Mouse (Mus musculus) hindbrain, embryonic 15.5 days (tissue): ENCODE measurements around the gene Satb2. TPM values are rescaled to one million over a fixed set of nuclear protein-coding genes. Genes with fewer than 3 reads are reported as not detected.

Source experiments
- ATAC-seq: fragments of 200-750 bp; cut with Nextera tagmentation; 2 replicates; pipeline ENCODE4 v1.8.0; 2017; ENCODE audit warnings: low read depth, moderate number of reproducible peaks, moderate TSS enrichment; ENCODE audit not compliant: low FRiP score
- H3K27ac ChIP-seq: fragments of 300-500 bp; sonication (generic); replicated peaks from 2 replicates; pipeline ENCODE4 v1.5.1; 2015; ENCODE audit warnings: mild to moderate bottlenecking, inconsistent platforms
- H3K27me3 ChIP-seq: fragments of 300-500 bp; sonication (generic); 2 replicates; pipeline ENCODE4 v1.6.1; 2015; ENCODE audit warnings: control low read depth, inconsistent platforms
- H3K36me3 ChIP-seq: fragments of 300-500 bp; sonication (generic); 2 replicates; pipeline ENCODE4 v1.6.1; 2015; ENCODE audit warnings: control low read depth, inconsistent platforms
- H3K4me1 ChIP-seq: fragments of 300-500 bp; sonication (generic); replicated peaks from 2 replicates; pipeline ENCODE4 v1.6.1; 2015; ENCODE audit warnings: control low read depth, inconsistent platforms
- H3K4me2 ChIP-seq: fragments of 300-500 bp; sonication (generic); 2 replicates; pipeline ENCODE4 v1.6.1; 2015; ENCODE audit warnings: moderate library complexity, mild to moderate bottlenecking, inconsistent platforms
- H3K4me3 ChIP-seq: fragments of 300-500 bp; sonication (generic); 2 replicates; pipeline ENCODE4 v1.5.1; 2015; ENCODE audit warnings: mild to moderate bottlenecking, inconsistent platforms
- H3K9ac ChIP-seq: fragments of 300-500 bp; sonication (generic); 2 replicates; pipeline ENCODE4 v1.6.1; 2015; ENCODE audit warnings: inconsistent platforms
- H3K9me3 ChIP-seq: fragments of 300-500 bp; sonication (generic); 2 replicates; pipeline ENCODE4 v1.6.1; 2016; ENCODE audit warnings: control low read depth, inconsistent platforms
- WGBS: fragments of 180-500 bp; shearing (Covaris S2); methylation state at CpG from one replicate; pipeline ENCODE4 v1.1.7; 2015; 5-methylcytosine and 5-hydroxymethylcytosine counted together
- polyA plus RNA-seq: library from polyadenylated mRNA; unstranded; fragments of >200 nt; fragmentation: Nextera tagmentation; extraction: Ambion mirVana; gene quantifications from 2 replicates; pipeline ENCODE4 v1.2.1, GENCODE M21; 2015

Gene Satb2
- polyA plus RNA-seq, 1 experiment from 2014 or later = 1.8 TPM

GRCm38 (mm10) chr1:56955739-56956085, 22.7 kb downstream of the Satb2 start:
- Histone ChIP-seq H3K4me2 (no peak overlapping the region), H3K9me3 (no peaks in the 10 kb centered on the region), H3K4me1 (no peaks in the 10 kb centered on the region), H3K27me3 (no peaks in the 10 kb centered on the region), H3K36me3 (no peaks in the 10 kb centered on the region), H3K9ac (no peak overlapping the region), H3K27ac (no peak overlapping the region), H3K4me3 (no peak overlapping the region)
- no peak for ATAC-seq
- 76% methylated on average over 12 of the region's 12 CpGs for WGBS

DNA sequence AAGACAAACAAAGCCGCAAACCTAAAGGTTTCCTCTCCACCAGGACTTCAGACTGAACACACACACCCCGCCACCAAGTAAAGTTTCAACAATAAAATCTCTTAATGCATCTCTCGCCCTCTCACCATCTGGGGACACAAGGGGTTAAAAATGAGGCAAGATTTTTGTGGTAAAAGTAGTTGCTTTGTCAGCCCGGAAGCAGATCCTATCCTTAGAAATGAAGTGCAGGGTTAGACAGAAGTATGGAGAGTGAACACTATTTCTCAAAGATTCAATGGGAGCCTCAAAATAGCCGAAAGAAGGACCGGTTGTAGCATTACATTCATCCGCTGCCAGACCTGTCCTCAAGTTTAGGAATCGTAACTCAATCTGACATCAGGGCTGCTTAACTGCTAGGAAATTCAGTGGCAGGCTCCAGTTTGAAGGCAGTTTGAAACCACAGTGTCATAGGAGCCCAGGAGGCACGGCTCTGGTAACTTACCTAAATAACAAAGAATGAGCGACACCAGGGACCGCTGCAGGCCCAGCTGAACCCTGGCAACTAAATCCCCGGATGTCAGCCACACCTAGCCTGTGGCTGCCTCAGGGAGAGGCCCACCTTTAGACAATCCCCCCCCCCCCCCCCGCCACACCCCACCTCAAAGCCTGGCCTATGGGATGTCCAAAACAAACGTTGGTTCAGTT, 23.3 kb downstream of the Satb2 start:
- Histone ChIP-seq H3K4me3 (no peak overlapping the region), H3K4me2 (no peak overlapping the region), H3K9ac (no peak overlapping the region), H3K4me1 (no peaks in the 10 kb centered on the region), H3K9me3 (no peaks in the 10 kb centered on the region), H3K27ac (no peak overlapping the region), H3K27me3 (no peaks in the 10 kb centered on the region), H3K36me3 (no peaks in the 10 kb centered on the region)
- WGBS = 79% methylated on average over 14 of the region's 14 CpGs
- no peak for ATAC-seq

GRCm38 (mm10) chr1:56953538-56953937, 24.9 kb downstream of the Satb2 start:
- H3K4me3 ChIP-seq = no peak overlapping the region
- no peak overlapping the region for H3K4me2 ChIP-seq
- no peaks in the 10 kb centered on the region for H3K9me3 ChIP-seq
- no peaks in the 10 kb centered on the region for H3K27me3 ChIP-seq
- H3K9ac ChIP-seq = no peak overlapping the region
- no peaks in the 10 kb centered on the region for H3K36me3 ChIP-seq
- WGBS = 88% methylated on average over 2 of the region's 2 CpGs
- no peaks in the 10 kb centered on the region for H3K4me1 ChIP-seq
- no peak overlapping the region for H3K27ac ChIP-seq
- no peak for ATAC-seq

DNA sequence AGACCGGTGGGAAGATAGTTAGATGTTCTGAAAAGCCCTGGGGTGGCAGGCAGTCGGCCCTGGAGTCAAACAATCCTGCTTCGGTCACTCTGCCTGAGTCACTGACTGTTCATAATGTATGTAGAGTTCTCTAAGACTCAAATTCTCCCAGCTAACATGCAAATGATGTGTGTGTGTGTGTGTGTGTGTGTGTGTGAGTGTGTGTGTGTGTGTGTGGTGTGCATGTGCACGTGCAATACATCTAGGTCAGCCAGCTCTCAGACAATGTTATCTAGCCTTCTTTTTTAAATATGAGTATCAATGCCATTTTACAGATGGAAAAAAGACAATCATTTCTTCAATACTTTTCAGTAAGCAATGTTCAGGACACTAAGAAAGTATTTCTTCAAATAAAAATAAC, 26.5 kb downstream of the Satb2 start:
- no peak overlapping the region for H3K4me2 ChIP-seq
- ATAC-seq = no peak
- WGBS = 64% methylated on average over 4 of the region's 4 CpGs

GRCm38 (mm10) chr1:56951525-56951924, 26.9 kb downstream of the Satb2 start:
- Histone ChIP-seq H3K9ac (no peak overlapping the region), H3K27ac (no peak overlapping the region), H3K4me3 (no peak overlapping the region), H3K36me3 (no peaks in the 10 kb centered on the region), H3K9me3 (no peaks in the 10 kb centered on the region), H3K27me3 (no peaks in the 10 kb centered on the region), H3K4me1 (no peaks in the 10 kb centered on the region), H3K4me2 (no peak overlapping the region)
- no peak for ATAC-seq
- 65% methylated on average over 6 of the region's 6 CpGs for WGBS

More for the DNA sequence above, 26.5 kb downstream of the Satb2 start:
- Histone ChIP-seq H3K4me1 (no peaks in the 10 kb centered on the region), H3K4me3 (no peak overlapping the region), H3K9me3 (no peaks in the 10 kb centered on the region), H3K27ac (no peak overlapping the region), H3K9ac (no peak overlapping the region), H3K36me3 (no peaks in the 10 kb centered on the region), H3K27me3 (no peaks in the 10 kb centered on the region)

DNA sequence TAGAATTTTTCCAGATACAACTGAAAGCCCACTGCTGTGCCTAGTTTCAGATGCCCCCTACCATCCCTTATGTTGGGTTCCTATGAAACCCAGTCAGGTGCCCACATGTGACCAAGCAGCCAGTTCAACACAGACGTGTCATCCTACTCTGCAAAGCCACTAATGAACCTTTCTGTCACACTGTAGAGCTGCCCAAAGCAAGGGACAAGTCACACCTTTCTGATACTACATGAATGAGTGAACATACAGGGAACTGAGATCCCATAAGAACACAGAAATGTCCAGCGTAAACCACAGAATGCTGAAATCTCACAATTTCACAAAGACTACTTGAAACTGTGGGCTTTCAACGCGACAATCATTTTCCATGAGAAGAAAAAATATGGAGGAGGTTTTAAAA, 39.0 kb downstream of the Satb2 start:
- no peaks in the 10 kb centered on the region for H3K36me3 ChIP-seq
- WGBS = 96% methylated on average over 4 of the region's 4 CpGs

DNA sequence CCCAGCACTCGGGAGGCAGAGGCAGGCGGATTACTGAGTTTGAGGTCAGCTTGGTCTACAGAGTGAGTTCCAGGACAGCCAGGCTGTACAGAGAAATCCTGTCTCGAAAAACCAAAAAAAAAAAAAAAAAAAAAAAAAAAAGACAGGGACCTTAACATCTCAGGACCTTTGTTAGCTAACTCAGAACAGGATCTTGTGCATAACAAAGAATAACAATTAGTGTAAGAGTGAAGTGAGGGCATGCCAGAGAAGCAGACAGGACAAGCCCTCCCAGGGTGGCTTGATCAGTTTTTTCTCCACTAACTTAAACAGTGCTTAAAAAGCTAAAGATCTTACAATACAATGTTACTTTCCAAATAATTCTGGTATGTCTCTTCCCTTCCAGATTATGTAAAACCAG, 40.0 kb downstream of the Satb2 start:
- WGBS = 79% methylated on average over 3 of the region's 3 CpGs
- H3K4me2 ChIP-seq = no peak overlapping the region

More for the DNA sequence above, 39.0 kb downstream of the Satb2 start:
- Histone ChIP-seq H3K4me3 (no peak overlapping the region), H3K9me3 (no peaks in the 10 kb centered on the region), H3K27ac (no peak overlapping the region), H3K4me1 (no peaks in the 10 kb centered on the region), H3K9ac (no peak overlapping the region), H3K4me2 (no peak overlapping the region), H3K27me3 (no peaks in the 10 kb centered on the region)
- ATAC-seq = no peak

GRCm38 (mm10) chr1:56936554-56936953, 41.9 kb downstream of the Satb2 start:
- Histone ChIP-seq H3K27me3 (no peaks in the 10 kb centered on the region), H3K4me3 (no peak overlapping the region), H3K9ac (no peak overlapping the region), H3K27ac (no peak overlapping the region), H3K36me3 (no peaks in the 10 kb centered on the region), H3K9me3 (no peaks in the 10 kb centered on the region), H3K4me2 (no peak overlapping the region), H3K4me1 (no peaks in the 10 kb centered on the region)
- 62% methylated on average over 3 of the region's 3 CpGs for WGBS
- ATAC-seq = no peak

More for the DNA sequence above, 40.0 kb downstream of the Satb2 start:
- Histone ChIP-seq H3K4me3 (no peak overlapping the region), H3K9ac (no peak overlapping the region), H3K36me3 (no peaks in the 10 kb centered on the region), H3K4me1 (no peaks in the 10 kb centered on the region), H3K27ac (no peak overlapping the region), H3K27me3 (no peaks in the 10 kb centered on the region), H3K9me3 (no peaks in the 10 kb centered on the region)
- ATAC-seq = no peak

DNA sequence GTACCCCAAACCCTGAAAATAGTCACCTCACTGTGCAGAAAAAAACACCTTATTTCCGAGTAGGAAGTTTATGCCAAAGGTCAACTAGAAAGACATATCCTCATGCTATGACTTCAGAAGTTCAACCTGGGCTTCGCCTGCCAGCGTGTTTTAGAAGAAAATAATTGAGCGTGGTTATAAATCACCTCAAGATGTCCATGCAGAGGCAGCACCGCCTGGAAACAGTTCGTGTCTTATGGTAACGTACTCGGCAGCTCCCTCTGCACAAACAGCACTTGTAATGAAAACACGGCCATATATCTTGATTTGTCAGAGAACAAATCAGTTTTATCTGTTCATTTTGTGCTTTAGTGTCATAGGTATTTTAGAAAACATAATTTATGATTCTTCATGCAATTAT, 44.6 kb downstream of the Satb2 start:
- H3K4me3 ChIP-seq = no peak overlapping the region
- H3K9me3 ChIP-seq = no peaks in the 10 kb centered on the region
- H3K36me3 ChIP-seq = no peaks in the 10 kb centered on the region
- 0 out of 2 replicates have a peak, but pooled peaks cover 3% of the 10 kb centered on the region for H3K4me1 ChIP-seq
- ATAC-seq = no peak
- H3K27ac ChIP-seq = no peak overlapping the region
- no peaks in the 10 kb centered on the region for H3K27me3 ChIP-seq
- 83% methylated on average over 9 of the region's 9 CpGs for WGBS
- H3K9ac ChIP-seq = no peak overlapping the region
- no peak overlapping the region for H3K4me2 ChIP-seq

- Histone ChIP-seq H3K27me3 (no peaks in the 10 kb centered on the region), H3K4me2 (no peak overlapping the region), H3K9me3 (no peaks in the 10 kb centered on the region), H3K9ac (no peak overlapping the region), H3K27ac (no peak overlapping the region), H3K4me1 (0 out of 2 replicates have a peak, but pooled peaks cover 3% of the 10 kb centered on the region), H3K4me3 (no peak overlapping the region), H3K36me3 (no peaks in the 10 kb centered on the region)
- 81% methylated on average over 4 of the region's 4 CpGs for WGBS
- no peak for ATAC-seq
Measured at GRCm38 (mm10) chr1:56930096-56930495, 48.4 kb downstream of the Satb2 start.

GRCm38 (mm10) chr1:56928731-56929130, 49.7 kb downstream of the Satb2 start:
- H3K36me3 ChIP-seq = no peaks in the 10 kb centered on the region
- no peaks in the 10 kb centered on the region for H3K27me3 ChIP-seq
- no peak overlapping the region for H3K4me2 ChIP-seq
- H3K4me1 ChIP-seq = 0 out of 2 replicates have a peak, but pooled peaks cover 3% of the 10 kb centered on the region
- H3K4me3 ChIP-seq = no peak overlapping the region
- no peak overlapping the region for H3K27ac ChIP-seq
- no peak overlapping the region for H3K9ac ChIP-seq
- ATAC-seq = 0 out of 2 replicates have a peak, but pooled peaks have one; percentile 45
- 62% methylated on average over 9 of the region's 9 CpGs for WGBS
- H3K9me3 ChIP-seq = no peaks in the 10 kb centered on the region

DNA sequence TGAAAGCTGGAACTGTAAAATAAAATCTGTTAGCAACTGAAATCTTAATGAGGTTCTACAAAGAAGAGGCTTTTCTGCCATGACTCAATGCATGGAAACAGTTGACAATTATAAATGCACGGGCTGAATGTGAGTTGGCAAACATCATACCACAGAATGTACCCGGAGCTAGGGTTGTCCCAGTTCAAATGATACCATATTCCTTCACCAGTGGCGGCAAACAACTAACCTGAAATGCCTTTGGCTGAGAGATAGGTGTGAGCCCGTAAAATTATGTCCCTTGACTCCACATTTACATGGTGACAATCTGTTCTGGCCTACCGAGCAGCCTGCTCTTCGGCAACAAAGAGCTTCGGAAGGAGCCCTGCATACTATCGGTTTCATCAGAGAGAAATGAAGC, 58.0 kb downstream of the Satb2 start:
- no peaks in the 10 kb centered on the region for H3K4me1 ChIP-seq
- H3K27me3 ChIP-seq = no peaks in the 10 kb centered on the region
- H3K36me3 ChIP-seq = no peaks in the 10 kb centered on the region
- no peak overlapping the region for H3K9ac ChIP-seq
- H3K9me3 ChIP-seq = no peaks in the 10 kb centered on the region
- no peak overlapping the region for H3K4me3 ChIP-seq
- H3K27ac ChIP-seq = no peak overlapping the region
- WGBS = 77% methylated on average over 8 of the region's 8 CpGs
- no peak for ATAC-seq
- H3K4me2 ChIP-seq = no peak overlapping the region

DNA sequence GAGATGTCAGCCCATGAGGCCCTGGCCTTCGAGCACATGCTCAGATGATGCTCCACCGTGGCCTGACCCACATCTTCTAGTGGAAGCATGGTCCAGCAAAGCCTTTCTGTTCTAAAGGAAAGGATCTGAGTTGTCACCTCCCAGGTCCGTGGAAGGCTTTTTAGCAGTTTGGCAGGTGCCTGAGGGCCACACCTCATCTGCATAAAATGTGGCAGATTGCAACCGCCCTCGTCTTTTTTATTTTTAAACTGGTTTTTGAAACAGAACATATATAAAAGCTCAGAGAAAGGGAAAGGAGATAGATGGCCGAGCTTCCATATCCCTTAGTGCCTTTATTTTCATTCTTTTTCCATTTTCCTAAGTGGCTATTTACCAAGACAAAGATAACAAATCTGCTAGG, 64.2 kb downstream of the Satb2 start:
- Histone ChIP-seq H3K4me2 (no peak overlapping the region), H3K4me1 (no peaks in the 10 kb centered on the region), H3K36me3 (no peaks in the 10 kb centered on the region), H3K9ac (no peak overlapping the region), H3K9me3 (no peaks in the 10 kb centered on the region), H3K27ac (no peak overlapping the region), H3K4me3 (no peak overlapping the region), H3K27me3 (no peaks in the 10 kb centered on the region)
- WGBS = 86% methylated on average over 6 of the region's 6 CpGs
- no peak for ATAC-seq
